Mouse (Mus musculus) bone marrow macrophage, adult 2 months (primary cell): ENCODE results near the gene Hoxd3.

ENCODE experiments used
- CTCF ChIP-seq: IDR thresholded peaks from 2 replicates; pipeline ENCODE4 v1.5.1; 2012; ENCODE audit warnings: low read depth, mild to moderate bottlenecking, low read length, moderate library complexity
- POLR2A ChIP-seq: IDR thresholded peaks from 2 replicates; pipeline ENCODE4 v1.6.1; 2012; ENCODE audit warnings: mild to moderate bottlenecking, low read depth, low read length, borderline replicate concordance

- no peak for TF ChIP-seq CTCF
- no peak for TF ChIP-seq POLR2A
Observed at GRCm38 (mm10) chr2:74713239-74714150, 1.8 kb downstream of the Hoxd3 start.
